Mouse (Mus musculus): ENCODE measurements around the gene Rad23b.

- TF ChIP-seq POLR2A (IDR thresholded peaks at IDR 0.05; ENCODE audit: borderline replicate concordance, extremely low read depth, insufficient read depth, insufficient read length, poor library complexity, severe bottlenecking) (no peak), CTCF (IDR thresholded peaks at IDR 0.05; ENCODE audit: borderline replicate concordance, extremely low read depth, insufficient read depth, insufficient read length) (no peak)
Measured at GRCm38 (mm10) chr4:55406558-55406957, 56.7 kb downstream of the Rad23b start.

All from brain, embryonic 14.5 days (tissue).